Mouse (Mus musculus) adipocyte (in vitro differentiated cells): ENCODE results near the gene Ppcdc.

Experiments
- DNase-seq: peaks from one replicate; pipeline ENCODE4 v3.0.0-alpha.2; 2016; ENCODE audit warnings: low spot score

The Ppcdc gene

GRCm38 (mm10) chr9:57439522-57440295 lies at the start of gene Ppcdc:
TSS of gene Ppcdc (minus strand) at chr9:57440124.
- peak; percentile 95 for DNase-seq

GRCm38 (mm10) chr9:57487807-57488206 lies 47.9 kb upstream of the Ppcdc start:
- DNase-seq: no peak

GRCm38 (mm10) chr9:57485774-57486173 lies 45.9 kb upstream of the Ppcdc start:
- DNase-seq: peak; percentile 85

GRCm38 (mm10) chr9:57468914-57469313 lies 29.0 kb upstream of the Ppcdc start:
- DNase-seq: no peak

GRCm38 (mm10) chr9:57467896-57468549 lies 28.1 kb upstream of the Ppcdc start, which contains the start of gene Scamp5:
TSS of gene Scamp5 (minus strand) at chr9:57468060.
- no peak for DNase-seq

- no peak for DNase-seq
These were observed 27.4 kb upstream of the Ppcdc start for GRCm38 (mm10) chr9:57467271-57467771.

GRCm38 (mm10) chr9:57466101-57466500 lies 26.2 kb upstream of the Ppcdc start:
- DNase-seq: no peak

- DNase-seq: no peak
These were observed 22.9 kb upstream of the Ppcdc start for GRCm38 (mm10) chr9:57462866-57463265.

GRCm38 (mm10) chr9:57459707-57460106 lies 19.8 kb upstream of the Ppcdc start:
- DNase-seq: no peak

- DNase-seq: no peak
These were observed 13.6 kb upstream of the Ppcdc start for GRCm38 (mm10) chr9:57453516-57453915.

GRCm38 (mm10) chr9:57452624-57453462 lies 12.9 kb upstream of the Ppcdc start:
- DNase-seq: no peak

GRCm38 (mm10) chr9:57449715-57450114 lies 9.8 kb upstream of the Ppcdc start:
- no peak for DNase-seq

- DNase-seq: no peak
These were observed 696 bp upstream of the Ppcdc start for GRCm38 (mm10) chr9:57440620-57441019.

- peak; percentile 14 for DNase-seq
These were observed 841 bp downstream of the Ppcdc start for GRCm38 (mm10) chr9:57439083-57439482.

- DNase-seq: no peak
These were observed 1.9 kb downstream of the Ppcdc start for GRCm38 (mm10) chr9:57437896-57438614.

GRCm38 (mm10) chr9:57436166-57436565 lies 3.8 kb downstream of the Ppcdc start:
- DNase-seq: no peak

- no peak for DNase-seq
These were observed 5.3 kb downstream of the Ppcdc start for GRCm38 (mm10) chr9:57434405-57435165.

GRCm38 (mm10) chr9:57433097-57434032 lies 6.6 kb downstream of the Ppcdc start:
- DNase-seq: peak; percentile 96

- no peak for DNase-seq
These were observed 7.4 kb downstream of the Ppcdc start for GRCm38 (mm10) chr9:57432480-57432879.

- no peak for DNase-seq
These were observed 8.7 kb downstream of the Ppcdc start for GRCm38 (mm10) chr9:57431202-57431601.
